Mouse (Mus musculus) midbrain, postnatal 0 days (tissue): ENCODE measurements around the gene Arsb. TPM values are rescaled to one million over a fixed set of nuclear protein-coding genes. Genes with fewer than 3 reads are reported as not detected.

Experiments
- ATAC-seq: fragments of 200-750 bp; cut with Nextera tagmentation; 2 replicates; pipeline ENCODE4 v1.8.0; 2017; ENCODE audit warnings: moderate number of reproducible peaks, mild to moderate bottlenecking, moderate TSS enrichment, moderate library complexity; ENCODE audit not compliant: low FRiP score
- DNase-seq: peaks from one replicate; pipeline ENCODE4 v3.0.0-alpha.2; 2015; ENCODE audit warnings: low spot score
- H3K27ac ChIP-seq: fragments of 300-500 bp; sonication (generic); 2 replicates; pipeline ENCODE4 v1.5.1; 2014; ENCODE audit warnings: low read depth, mild to moderate bottlenecking, low read length, mixed read lengths
- H3K27me3 ChIP-seq: fragments of 300-500 bp; sonication (generic); 2 replicates; pipeline ENCODE4 v1.6.1; 2014; ENCODE audit warnings: low read length, control low read depth, mixed read lengths; ENCODE audit not compliant: insufficient read depth
- H3K36me3 ChIP-seq: fragments of 300-500 bp; sonication (generic); 2 replicates; pipeline ENCODE4 v1.6.1; 2014; ENCODE audit warnings: low read length, control low read depth, mixed read lengths; ENCODE audit not compliant: insufficient read depth
- H3K4me1 ChIP-seq: fragments of 300-500 bp; sonication (generic); 2 replicates; pipeline ENCODE4 v1.6.1; 2014; ENCODE audit warnings: mild to moderate bottlenecking, control low read depth, antibody characterized with exemption, low read length, mixed read lengths; ENCODE audit not compliant: insufficient read depth
- H3K4me2 ChIP-seq: fragments of 300-500 bp; sonication (generic); 2 replicates; pipeline ENCODE4 v1.6.1; 2014; ENCODE audit warnings: low read depth, mild to moderate bottlenecking, low read length, mixed read lengths; ENCODE audit not compliant: poor library complexity, severe bottlenecking
- H3K4me3 ChIP-seq: fragments of 300-500 bp; sonication (generic); 2 replicates; pipeline ENCODE4 v1.5.1; 2014; ENCODE audit warnings: low read depth, mild to moderate bottlenecking, low read length, moderate library complexity
- H3K9ac ChIP-seq: fragments of 300-500 bp; sonication (generic); replicated peaks from 2 replicates; pipeline ENCODE4 v1.6.1; 2014; ENCODE audit warnings: mild to moderate bottlenecking, low read length, moderate library complexity, mixed read lengths; ENCODE audit not compliant: poor library complexity, severe bottlenecking
- H3K9me3 ChIP-seq: fragments of 300-500 bp; sonication (generic); 2 replicates; pipeline ENCODE4 v1.6.1; 2016; ENCODE audit warnings: low read length, control low read depth
- CTCF ChIP-seq: IDR thresholded peaks from 2 replicates; pipeline ENCODE4 v1.5.1; 2016; ENCODE audit warnings: antibody characterized with exemption, mild to moderate bottlenecking
- WGBS: fragments of 180-500 bp; shearing (Covaris S2); extraction: QIAGEN DNeasy Blood & Tissue Kit; methylation state at CpG from one replicate; pipeline ENCODE4 v1.1.7; 2014; 5-methylcytosine and 5-hydroxymethylcytosine counted together
- polyA plus RNA-seq: library from polyadenylated mRNA; unstranded; fragments of >200 nt; fragmentation: Nextera tagmentation; extraction: Ambion mirVana; gene quantifications from 2 replicates; pipeline ENCODE4 v1.2.1, GENCODE M21; 2015
- total RNA-seq: library from RNA; depleted of rRNA; stranded (reverse); fragments of >200 nt; gene quantifications from 2 replicates; pipeline ENCODE4 v1.2.3, GENCODE M21; 2014

Gene Arsb
- total and polyA plus RNA-seq, 2 experiments from 2014 or later = 13.1 to 15.2 TPM

DNA sequence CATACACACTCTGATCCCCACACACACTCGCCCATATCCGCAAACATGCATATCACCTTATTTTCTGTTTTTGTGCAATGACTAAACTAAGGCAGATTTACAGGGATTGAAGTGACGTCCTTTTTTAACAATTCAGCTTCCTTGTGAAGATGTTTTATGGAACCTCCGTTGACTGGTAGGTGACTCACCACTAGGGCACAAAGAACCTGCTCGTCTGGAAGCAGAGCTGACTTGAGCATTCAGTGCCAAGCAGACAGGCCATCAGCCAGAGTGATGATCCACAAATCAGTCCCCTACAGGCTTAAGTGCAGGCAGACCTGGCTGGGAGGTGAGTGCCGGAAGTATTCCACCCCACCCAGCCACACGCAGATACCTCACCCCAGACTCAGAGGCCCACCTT lies 120.7 kb downstream of the Arsb start:
- no peaks in the 10 kb centered on the region for H3K27me3 ChIP-seq
- H3K4me3 ChIP-seq = no peak overlapping the region
- no peak for DNase-seq
- H3K4me1 ChIP-seq = no peaks in the 10 kb centered on the region
- 91% methylated on average over 7 of the region's 7 CpGs for WGBS
- no peak for ATAC-seq
- H3K4me2 ChIP-seq = no peak overlapping the region
- no peak overlapping the region for H3K27ac ChIP-seq
- no peak overlapping the region for H3K9ac ChIP-seq
- no peaks in the 10 kb centered on the region for H3K9me3 ChIP-seq
- no peak for TF ChIP-seq CTCF
- no peaks in the 10 kb centered on the region for H3K36me3 ChIP-seq

DNA sequence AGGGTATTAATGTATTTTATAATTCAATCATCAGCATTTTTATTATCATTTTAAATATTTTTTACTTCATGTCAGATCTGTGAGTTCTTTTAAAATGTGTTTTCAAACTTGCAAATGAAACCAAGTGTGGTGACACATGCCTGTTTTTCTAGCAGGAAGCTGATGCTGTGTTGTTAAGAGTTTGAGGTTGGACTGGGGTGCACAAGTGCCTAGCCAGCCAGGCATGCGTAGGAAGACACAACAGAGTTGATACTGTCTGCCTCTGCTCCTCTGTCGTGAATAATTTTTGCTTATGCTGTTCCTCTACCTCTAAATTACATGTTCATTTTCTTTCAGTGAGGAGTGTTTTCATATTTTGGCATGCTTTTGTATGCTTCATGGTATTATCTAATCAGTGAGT lies 122.7 kb downstream of the Arsb start:
- Histone ChIP-seq H3K36me3 (no peaks in the 10 kb centered on the region), H3K9ac (no peak overlapping the region), H3K4me3 (no peak overlapping the region), H3K27me3 (no peaks in the 10 kb centered on the region), H3K4me2 (no peak overlapping the region), H3K4me1 (no peaks in the 10 kb centered on the region), H3K9me3 (no peaks in the 10 kb centered on the region), H3K27ac (no peak overlapping the region)
- DNase-seq = no peak
- no peak for TF ChIP-seq CTCF
- no peak for ATAC-seq
- 85% methylated on average over 2 of the region's 2 CpGs for WGBS

DNA sequence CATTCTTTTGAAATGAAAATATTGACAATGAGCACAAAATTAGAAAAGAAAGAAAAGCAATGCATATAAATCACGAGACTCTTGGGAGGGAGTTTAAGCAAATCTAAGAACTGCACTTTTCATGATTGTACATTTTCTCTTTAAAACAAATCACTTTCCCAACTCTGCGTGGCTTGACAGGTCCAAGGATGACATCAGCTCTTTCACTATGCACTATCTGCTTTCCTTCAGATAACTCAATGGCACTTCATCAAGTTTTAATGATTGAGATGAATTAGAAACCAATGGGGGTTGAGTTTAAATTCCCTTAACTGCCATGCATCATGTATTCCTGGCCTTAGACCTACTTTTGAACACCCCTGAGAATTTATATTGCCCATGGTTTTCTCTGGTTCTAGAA lies 124.0 kb downstream of the Arsb start:
- 88% methylated on average over 2 of the region's 2 CpGs for WGBS
- no peak for DNase-seq
- Histone ChIP-seq H3K27ac (no peak overlapping the region), H3K4me1 (no peaks in the 10 kb centered on the region), H3K9ac (no peak overlapping the region), H3K36me3 (no peaks in the 10 kb centered on the region), H3K27me3 (no peaks in the 10 kb centered on the region), H3K9me3 (no peaks in the 10 kb centered on the region), H3K4me2 (no peak overlapping the region), H3K4me3 (no peak overlapping the region)
- ATAC-seq = no peak
- TF ChIP-seq CTCF = no peak

DNA sequence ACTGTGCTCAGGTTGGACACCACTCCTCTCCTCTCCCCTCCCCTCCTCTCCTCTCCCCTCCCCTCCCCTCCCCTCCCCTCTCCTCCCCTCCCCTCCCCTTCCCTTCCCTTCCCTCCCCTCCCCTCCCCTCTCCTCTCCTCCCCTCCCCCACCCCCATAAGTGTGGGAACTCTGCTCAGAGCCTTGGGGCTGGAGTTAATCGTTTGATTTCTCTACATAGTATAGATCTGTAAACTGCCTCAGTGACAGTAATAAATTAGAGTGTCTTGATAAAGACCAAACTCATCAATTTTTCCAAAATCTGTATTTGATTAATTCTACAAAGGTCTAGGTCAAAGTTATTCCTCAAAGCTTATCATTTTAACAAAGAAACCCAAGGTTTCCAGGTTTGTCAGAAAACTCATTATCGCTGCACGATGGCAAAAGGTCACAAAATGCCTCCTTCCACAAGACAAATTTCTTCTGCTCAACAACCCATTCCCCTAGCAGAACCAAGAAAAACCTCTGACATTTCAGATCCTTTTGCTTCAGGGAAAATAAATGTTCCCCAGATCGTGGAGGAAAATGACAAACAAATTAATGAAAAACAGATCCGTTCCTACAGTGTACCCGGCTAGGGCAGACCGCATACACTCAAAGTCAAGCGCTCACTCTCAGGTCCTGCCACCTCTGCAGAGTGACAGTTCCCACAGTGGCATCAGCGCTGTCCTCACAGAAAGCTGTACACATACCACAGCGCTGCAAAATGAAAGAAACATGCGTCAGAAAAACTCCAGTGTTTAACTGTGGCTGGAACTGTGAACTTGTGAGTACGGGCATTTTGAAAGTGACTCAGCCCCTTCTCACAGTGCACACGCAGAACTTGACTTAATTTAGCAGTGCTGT lies 126.8 kb downstream of the Arsb start:
- Histone ChIP-seq H3K27me3 (no peaks in the 10 kb centered on the region), H3K9me3 (no peaks in the 10 kb centered on the region), H3K4me3 (no peak overlapping the region), H3K4me2 (no peak overlapping the region), H3K36me3 (no peaks in the 10 kb centered on the region), H3K27ac (no peak overlapping the region), H3K9ac (no peak overlapping the region), H3K4me1 (no peaks in the 10 kb centered on the region)
- DNase-seq = no peak
- no peak for TF ChIP-seq CTCF
- no peak for ATAC-seq
- WGBS = 65% methylated on average over 13 of the region's 13 CpGs

DNA sequence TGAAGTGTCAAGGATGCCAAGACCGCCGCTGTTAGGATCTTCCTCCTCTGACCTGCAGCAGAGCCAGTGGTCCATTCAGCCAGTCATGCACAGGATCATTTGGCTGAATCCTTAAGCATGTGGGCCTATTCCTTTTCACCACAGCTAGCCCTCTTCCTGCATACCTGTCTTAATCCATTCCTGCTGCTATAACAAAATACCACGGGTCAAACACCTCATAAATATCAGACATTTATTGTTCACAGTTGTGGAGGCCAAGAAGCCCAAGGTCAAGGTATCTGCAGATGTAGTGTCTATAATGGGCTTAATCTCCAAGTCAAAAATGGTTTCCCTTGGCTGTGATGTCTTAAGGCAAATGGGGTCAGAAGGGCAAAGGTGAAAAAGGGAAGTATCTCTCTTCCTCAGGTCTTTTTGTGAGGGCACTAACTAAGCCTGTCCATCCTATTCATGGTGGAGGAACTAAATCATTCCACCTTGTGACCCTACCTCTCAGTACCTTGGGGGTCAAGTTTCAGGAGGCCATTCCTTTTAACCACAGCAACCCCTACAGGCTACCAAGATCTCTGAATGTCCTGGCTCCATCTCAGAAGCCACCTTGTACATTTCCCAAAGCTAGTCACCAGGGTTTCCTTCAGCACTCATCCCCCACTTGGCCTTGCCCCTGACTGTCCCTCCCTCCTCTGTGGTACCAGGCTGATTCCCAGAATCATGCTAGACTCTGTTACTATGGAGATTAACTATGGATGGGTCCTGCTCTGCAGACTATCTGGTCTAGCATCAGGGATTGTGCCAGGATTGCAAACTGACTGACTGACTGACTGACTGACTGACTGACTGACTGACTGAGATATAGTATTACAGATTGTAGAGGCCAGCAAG lies 128.2 kb downstream of the Arsb start:
- Histone ChIP-seq H3K4me2 (no peak overlapping the region), H3K9ac (no peak overlapping the region), H3K27ac (no peak overlapping the region), H3K4me3 (no peak overlapping the region), H3K27me3 (no peaks in the 10 kb centered on the region), H3K4me1 (no peaks in the 10 kb centered on the region), H3K9me3 (no peaks in the 10 kb centered on the region), H3K36me3 (no peaks in the 10 kb centered on the region)
- no peak for TF ChIP-seq CTCF
- ATAC-seq (no peak), DNase-seq (no peak)
- 91% methylated on average over 3 of the region's 3 CpGs for WGBS
